Mouse (Mus musculus) left cerebral cortex, adult 9 months (tissue): ENCODE measurements at regions not wholly inside any gene's neighbourhood (a gene's known extent, or its start where the extent isn't known, plus 50 kb on each side); places are given as distances from the start of the nearest gene placed in this dataset.

ENCODE experiments used
- DNase-seq, 2 experiments: peaks; one replicate each; pipeline ENCODE4 v3.0.0; 2022; ENCODE audit warnings: low spot score in 2 of 2

DNA sequence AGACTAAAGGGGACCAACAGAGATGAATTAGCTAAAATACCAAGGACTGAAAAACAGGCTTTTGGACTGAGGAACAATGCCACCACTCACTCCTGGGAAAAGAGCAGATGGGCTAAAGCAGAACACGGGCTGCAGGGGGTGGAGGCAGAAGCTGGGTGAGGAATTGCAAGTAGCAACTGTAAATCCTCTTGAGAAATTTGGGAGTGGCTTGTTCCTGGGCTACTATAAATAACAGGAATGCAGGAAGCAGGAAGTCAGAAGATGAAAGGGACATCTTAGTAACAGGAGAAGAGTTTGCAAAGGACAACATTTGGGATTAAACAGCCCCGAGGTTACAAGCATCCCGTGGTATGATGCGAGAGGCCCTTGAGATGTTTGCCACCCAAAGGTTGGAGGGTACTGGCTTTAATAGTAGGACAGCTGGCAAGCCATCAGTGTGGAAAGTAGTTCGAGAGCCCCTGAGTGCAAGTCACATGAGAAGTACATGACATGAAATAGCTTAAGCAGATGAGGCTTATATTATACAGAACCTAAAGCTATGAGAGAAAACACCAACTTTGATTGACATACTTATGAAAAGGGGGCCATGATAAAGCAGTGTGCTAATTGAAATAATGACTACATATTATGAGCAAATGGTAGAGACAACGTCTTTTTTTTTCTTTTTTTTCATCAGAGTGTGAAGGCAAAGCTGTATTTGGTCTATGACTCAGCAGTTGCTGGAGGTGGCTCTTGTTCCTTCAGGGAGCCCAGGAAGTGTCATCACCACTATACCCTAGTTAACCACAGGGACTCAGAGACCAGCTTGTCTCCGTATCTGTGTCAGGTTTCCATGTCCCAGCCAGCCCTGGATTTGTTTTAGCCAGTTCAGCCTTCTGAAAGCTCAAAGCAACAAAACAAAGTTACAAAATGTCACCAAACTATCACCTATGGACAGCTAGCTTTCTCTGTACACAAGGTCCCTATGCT lies 357.6 kb upstream of the Acvr2a start:
- DNase-seq = peak; percentile 20 to 50

DNA sequence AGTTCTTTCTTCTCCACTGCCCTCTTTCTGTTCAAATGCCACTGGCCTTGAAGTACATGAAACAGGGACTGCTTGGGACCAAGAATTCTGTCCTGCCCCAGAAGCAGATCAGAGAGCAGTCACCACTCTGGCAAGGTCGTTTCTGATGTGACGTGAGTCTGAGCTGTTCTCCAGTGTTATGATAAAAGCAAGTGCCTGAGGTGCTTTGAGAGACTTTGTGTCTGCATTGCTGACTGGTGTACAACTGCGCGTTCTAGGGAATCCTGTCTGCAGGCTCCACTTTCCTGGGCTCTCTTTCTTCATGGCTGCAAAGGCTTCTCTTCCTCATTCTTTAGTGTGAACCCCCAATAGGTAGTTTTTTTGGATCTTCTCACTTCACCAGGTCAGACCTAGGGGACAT lies 356.8 kb upstream of the Acvr2a start:
- DNase-seq = no peak

DNA sequence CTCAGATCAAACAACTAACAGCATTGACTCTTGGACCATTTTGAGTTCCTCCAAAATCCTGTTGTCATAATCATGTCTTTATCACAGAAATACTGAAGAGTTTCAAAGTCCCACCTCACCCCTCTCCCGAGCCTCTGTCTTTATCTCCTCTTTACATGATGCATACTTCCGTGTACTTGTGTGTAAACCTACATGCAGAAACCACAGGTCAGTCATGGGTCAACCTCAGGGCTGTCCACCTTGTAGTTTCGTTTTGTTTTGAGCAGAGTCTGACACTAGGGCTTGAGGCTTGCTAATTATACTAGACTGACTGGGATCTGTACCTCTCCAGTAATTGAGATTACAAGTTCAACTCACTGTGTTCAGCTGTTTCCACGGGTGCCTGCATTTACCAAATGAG lies 348.4 kb upstream of the Acvr2a start:
- no peak for DNase-seq

DNA sequence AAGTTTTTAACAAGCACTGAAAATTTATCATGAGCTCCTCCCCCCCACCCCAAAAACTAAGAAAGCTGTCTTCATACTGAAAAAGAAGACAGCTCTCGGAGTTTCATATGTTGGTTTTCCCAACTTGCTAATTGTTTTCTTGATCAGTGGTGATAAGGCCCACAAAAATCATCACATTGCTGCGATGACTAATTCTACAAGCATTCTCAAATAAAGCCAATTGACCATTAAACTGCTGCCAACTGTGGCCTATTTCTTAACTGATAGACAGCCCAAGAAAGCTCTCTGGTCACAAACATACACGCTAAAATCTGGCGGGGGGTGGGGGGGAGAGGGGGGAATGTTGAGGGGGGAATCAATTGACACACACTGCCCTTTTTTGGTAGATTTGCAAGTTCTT lies 345.0 kb upstream of the Acvr2a start:
- no peak for DNase-seq

DNA sequence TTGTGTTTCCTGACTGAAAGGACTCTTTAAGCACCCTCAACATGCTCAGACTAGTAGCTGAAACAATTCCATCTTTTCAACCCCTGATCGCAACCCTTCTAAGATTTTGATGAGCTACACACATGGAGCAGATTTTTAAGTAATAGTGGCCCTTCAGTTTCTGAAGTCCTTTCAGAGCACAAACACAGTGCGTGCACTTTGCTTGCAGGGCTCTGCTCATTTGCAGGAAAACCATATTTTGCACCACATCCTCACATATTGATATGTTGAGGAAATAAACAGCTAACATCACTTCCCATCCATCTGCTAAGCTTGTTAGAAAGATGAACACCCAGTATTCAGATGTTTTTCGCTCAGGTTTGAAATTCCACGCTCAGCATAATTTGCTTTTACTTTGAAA lies 344.6 kb upstream of the Acvr2a start:
- DNase-seq = no peak

DNA sequence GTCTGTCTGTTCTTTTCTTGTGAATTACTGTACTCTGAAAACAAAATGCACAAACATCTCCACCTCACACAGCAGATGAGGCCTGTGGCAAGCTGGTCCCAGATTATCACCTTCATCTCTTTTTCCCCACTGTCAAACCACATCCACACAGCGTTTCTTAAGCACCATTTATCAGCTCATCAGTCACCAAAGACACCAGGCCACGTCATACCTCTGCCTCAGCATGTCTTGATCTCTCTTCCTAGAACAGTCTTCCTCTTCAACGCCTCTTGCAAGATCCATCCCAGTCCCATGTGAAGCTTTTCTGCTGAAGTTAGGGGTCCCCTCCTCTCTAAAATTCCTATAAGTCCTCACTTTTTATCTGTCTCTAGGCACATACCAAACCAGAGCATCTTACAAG lies 340.8 kb upstream of the Acvr2a start:
- no peak for DNase-seq

DNA sequence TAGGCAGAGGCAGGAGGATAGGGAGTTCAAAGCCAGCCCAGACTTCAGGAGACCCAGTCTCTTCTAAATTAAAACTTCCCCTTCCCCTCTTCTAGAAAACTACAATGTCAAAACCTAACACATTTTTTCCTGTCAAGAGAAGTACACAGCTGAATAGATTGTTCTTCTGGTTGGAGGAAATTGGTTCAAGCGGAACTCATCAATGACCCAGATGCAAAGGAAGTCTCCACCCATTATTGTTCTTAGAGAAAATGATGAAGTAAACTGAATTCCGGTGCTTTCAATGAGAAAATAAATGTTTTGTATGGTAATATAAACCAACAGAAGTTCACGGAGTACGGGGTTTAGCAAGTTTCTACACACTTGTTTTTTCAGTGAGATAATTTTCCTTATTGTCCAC lies 339.3 kb upstream of the Acvr2a start:
- no peak for DNase-seq

DNA sequence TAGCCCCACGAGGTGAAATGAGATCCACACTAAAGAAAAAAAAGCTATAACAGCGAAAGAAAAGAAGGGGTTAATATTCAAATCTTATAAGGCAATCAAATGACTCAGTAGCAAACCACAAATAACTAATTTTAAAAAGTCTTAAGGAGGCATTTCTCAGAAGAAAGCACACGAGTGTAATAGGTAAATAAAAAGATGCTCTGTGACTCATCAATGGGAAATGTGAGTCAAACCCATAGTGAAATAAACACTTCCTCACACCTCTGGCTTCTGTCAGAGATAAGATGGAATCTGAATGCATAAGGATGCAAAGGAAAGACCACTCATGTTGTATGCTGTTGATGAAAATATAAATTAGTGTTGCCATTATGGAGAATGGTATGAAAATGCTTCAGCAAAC lies 337.1 kb upstream of the Acvr2a start:
- DNase-seq = no peak

DNA sequence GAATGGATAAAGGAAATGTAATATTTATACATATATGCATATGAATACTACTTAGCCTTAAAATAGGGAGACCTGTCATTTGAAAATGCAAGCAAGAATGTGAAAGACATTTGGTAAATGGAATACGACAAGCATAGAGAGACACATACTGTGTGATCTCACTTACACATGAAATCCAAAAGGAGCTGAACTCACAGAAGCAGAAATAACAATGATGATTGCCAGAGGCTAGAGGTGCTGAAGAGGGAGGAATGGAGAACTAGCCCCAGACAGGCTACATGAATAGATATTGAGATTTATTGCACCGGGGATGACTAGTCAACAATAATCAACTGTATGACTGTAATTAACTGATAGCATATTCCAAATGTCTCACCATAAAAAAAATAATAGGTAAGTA lies 336.6 kb upstream of the Acvr2a start:
- DNase-seq = no peak

DNA sequence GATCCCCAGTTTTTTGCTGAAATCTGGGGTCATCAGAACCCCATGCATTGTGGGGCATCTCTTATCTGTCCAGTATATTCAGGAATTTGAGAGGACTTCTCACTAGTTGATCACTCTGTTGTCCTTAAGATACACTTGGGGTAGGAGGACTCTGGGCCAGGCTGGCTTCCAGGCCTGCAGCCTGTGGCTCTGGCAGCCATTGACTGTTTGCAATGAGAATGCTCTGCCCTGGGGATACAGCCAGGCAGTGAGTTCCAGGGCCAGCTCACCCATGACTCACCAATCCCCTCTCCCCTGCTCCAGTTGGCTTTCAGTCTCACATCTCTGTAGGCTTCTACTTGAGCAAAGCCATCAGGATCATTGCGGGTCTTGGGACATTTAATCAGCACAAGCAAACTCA lies 334.3 kb upstream of the Acvr2a start:
- no peak for DNase-seq

DNA sequence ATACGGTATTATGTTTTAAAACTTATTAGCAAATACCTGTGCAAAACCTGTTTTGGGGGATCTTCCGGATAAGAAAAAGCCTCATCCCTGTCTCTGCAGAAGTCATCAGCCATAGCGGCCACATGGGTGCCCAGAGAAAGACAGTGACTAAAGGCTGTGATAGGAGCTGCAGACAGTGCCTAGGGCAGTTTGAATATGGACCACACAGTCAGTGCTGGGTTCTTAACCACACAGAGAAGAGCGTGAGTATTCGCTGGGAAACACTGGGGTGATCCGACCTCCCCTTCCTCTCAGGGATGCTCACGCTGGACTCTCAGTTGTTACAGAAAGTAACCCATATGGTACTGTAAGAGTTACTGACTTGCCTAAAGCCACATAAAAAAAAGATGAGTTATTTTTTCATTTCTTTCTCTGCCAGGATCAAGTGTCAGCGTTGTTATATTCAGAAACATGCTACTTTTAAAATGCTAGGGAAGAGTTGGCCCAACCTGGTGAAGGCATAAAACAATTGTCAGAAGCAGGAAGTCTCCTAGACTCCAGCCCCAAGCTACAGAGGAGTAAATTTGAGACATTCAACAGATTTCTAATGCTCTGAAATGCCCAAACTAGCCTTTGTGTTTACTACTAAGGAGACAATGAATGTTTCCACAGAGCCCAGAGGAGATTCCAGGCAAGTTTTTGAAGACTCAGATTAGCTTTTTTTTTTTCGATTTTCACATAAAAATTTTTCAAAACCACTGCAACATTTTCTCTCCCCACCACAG lies 333.3 kb upstream of the Acvr2a start:
- no peak for DNase-seq

DNA sequence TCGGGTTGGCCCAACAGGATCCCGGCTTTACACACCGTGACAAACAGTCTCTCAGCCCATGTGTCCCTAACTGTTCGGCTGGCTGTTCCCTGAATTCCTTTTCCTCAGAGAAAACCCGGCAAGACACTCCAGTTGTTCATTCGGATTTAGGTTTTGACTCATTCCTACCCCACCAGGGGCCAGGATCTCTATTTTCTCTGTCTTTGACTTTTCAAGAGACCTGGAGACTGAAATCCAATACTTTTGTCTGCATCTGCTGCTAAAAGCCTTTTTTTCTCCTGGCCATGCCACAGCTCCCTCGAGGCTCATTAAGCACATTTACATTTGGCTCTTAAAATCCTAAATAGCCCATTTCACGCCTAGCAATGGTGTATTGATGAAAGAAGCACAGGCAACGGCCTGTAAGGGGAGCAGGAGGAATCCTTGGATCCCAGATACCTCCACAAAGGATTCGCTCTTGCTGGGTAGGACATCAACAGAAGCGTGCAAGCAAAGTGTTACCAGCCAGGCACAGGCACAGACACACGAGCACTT lies 332.6 kb upstream of the Acvr2a start:
- DNase-seq = no peak

DNA sequence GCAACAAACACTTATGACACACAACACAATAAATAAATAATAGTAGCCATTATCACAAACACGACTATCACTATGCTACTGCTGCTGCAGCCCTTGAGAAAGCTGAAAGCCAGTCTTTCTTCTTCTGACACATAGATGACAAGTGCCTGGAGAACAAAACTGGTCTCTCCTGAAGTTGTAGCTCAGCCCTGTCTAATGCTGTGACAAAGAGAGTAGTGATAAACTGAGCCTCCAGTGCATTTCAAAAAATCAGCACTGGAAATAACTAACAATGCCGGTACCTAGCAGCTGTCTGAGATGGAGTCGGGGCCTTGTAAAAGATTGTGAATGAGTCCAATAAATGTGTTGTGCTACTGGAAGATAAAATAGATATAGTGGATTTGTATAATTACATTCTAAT lies 320.3 kb upstream of the Acvr2a start:
- DNase-seq = no peak

DNA sequence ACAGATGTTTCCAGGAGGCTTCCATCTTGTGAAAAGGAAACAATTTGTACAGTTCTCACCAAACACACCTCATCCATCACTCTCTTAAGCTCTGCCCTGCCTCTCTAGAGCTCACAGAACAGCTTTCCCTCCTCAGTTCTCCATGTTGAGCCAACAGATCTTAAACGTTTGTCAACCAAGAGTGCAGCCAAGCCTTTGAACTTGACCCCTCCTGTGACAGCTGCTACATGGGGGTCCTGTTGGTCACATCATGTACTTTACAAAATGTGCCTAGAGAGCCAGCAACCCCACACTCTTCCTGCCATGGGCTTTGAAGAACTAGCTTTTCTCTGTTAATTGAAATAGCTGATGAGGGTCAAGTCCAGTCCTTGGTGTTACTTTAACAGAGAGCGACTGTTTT lies 319.8 kb upstream of the Acvr2a start:
- no peak for DNase-seq

DNA sequence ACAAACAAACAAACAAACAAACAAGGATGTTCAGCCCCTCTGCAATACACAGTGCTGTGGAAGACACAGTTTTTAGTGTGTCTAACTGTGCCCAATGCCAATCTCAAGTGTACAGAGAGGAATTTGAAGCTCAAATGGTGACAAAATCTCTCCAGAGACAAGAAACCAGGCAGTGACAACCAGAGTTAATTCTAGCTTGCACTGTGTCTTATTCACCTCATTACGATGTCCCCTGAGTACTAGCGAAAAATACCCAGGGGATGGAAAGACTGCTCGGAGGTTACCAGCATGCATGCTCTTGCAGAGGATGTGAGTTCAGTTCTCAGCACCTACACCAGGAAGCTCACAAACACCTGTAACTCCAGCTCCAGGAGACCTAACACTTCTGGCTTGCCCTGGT lies 319.3 kb upstream of the Acvr2a start:
- no peak for DNase-seq

DNA sequence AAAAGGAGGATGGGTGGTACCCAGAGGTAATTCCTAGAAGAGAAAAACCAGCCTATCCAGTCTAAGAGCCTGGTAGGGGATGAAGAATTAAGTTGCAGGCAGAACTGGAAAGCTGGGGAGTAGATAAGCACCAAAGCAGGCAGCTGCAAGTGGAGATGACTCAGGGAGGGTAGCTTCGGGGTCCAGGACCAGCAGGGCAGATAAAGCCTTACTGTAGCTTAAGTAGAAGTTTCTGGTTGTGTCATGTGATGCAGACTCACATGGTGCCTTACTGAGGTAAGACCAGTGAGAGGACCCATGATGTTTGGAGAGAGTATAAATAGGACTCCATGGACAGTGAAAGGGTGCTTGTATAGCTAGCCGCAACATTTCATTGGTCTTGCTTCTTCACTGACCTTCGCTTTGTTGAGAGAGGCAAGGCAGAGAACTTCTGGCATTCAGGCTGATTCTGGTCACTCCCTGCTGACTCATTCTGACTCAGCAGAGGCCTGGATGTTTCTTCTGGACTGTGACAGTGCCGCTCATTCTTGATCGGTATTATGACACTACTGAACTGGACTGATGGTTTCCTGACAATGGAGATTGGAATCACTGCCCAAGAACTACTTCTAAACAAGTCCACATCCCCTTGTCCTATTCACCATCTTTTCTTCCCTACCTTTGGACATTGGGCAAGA lies 315.7 kb upstream of the Acvr2a start:
- DNase-seq = no peak

DNA sequence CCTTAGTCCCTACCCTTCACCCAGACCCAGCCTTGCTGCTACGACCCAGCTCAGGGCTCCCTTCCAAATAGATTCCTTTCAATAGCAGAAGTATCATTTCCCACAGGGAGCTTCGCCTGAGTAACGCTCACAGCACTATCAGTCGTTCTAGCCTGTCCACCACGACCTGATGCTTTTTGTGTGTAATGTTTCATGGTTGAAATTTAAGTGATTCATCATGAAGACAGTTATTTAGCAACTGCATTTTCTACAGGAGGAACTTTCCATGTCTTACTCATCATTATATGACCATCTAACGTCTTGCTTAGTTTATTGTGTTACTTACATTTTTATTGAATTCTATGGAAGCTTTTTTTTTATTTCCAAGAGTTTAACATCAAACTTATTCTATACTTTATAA lies 314.5 kb upstream of the Acvr2a start:
- DNase-seq = no peak

DNA sequence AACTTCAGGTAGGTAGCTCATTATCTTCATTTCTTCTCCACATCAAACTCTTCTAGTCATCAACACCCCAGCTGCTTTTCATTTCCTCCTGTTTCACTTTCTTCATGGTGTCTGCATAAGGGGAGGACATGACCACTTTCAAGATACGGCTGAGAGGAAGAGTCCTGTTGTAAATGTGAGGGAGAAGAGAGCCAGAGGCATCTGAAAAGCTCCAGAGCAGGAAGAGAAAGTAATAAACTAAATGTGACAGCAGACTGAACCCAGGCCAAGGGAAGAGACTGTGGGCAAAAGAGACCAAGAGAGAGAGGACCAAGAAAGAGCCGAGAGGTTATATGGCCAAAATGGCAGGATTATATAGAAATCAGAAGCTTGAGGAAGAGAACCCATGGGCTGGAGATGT lies 312.5 kb upstream of the Acvr2a start:
- DNase-seq = no peak

DNA sequence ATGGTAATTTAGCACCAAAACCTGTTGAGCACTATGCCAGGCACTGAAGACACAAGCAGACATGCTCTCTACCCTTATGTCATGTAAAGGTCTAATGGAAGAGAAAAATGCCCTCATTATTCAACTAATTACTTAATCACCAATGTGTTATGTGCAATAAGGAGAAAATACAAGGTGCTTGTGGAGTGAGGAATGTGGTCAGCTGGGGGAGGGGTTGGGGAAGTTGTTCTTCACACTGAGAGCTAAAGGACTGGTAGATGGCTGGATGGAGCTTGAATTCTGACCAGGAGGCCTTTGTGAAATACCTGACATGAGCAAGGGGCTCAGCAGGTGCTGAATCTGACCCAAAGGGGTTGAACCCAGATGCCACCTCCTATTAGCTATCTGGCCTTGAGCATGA lies 300.1 kb upstream of the Acvr2a start:
- no peak for DNase-seq

DNA sequence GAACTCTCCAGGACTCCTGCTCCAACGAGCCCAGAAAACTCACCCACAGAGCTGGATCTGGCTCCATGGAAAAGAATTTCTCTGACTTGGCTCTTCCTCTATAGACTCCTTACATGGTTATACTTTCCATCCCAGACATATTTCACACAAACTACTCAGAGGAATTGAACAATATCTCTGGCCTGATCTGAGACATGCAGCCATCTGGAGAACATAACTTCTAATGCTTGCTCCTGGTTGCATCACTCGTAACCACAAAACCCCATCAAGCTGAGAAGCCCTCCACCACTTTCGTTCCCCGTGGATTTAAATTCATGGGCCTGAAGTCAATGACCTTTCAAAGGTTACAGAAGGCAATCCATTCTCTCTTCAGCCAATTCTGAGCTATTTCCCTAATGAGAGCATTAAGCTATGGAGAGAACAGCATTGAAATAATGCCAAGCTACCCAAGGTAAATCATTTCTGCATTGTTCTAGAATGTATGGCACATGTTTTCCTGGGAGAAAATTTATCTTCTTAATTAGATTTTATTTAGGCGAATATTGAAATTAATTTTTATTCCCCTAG lies 294.0 kb upstream of the Acvr2a start:
- no peak for DNase-seq

DNA sequence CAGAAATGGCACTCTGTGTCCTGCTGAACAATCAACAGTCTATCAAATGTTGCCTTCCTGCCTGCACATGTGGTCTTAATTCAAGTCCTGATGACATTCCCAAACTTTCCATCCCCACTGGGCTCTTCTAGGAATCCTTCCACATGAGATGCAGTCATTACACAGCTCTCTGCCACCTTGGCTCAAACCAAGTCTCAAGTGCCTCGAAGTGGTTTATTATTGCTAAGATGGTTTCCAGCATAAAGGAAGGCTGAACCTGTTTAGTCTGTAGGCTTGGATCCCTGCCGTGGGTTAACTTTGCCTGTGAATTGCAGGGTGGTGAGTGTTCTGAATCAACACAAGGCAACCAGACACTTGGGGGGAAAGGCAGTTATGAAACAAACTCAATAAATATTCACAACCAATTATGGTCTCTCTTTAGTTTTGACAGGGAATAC lies 293.4 kb upstream of the Acvr2a start:
- DNase-seq = no peak

DNA sequence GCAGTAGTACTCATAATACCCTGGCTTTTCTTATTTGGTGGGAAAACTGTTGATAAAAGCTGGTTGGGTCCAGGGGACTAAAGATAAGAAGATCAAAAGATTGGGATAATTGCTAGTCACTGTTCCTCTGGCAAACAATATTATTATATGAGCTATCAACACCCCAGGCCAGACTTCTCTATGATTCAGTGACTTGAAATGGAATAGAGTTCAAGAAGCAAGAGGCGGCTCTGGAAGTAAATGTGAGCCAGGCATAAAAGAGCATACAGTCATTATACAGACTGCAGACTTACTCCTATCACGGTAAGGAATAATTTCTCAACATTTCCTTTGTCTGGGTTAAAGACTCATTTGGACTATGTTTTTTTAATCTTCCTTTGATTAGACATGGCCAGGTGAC lies 278.5 kb upstream of the Acvr2a start:
- no peak for DNase-seq
